Mouse (Mus musculus) ES-E14 (cell line): ENCODE data around the gene Hoxd11. TPM values are rescaled to one million over a fixed set of nuclear protein-coding genes. Genes with fewer than 3 reads are reported as not detected.

Source experiments
- DNase-seq: peaks from one replicate; pipeline ENCODE4 v3.0.0-alpha.2; 2013; ENCODE audit warnings: low read depth, low spot score
- H3K27ac ChIP-seq: 2 replicates; pipeline ENCODE4 v1.5.1; 2012; ENCODE audit warnings: low read depth, mild to moderate bottlenecking, low read length, moderate library complexity, mixed read lengths; ENCODE audit not compliant: poor library complexity, insufficient read depth, severe bottlenecking
- H3K36me3 ChIP-seq: 2 replicates; pipeline ENCODE4 v1.6.1; 2012; ENCODE audit warnings: mild to moderate bottlenecking, low read length, moderate library complexity, mixed read lengths; ENCODE audit not compliant: control insufficient read depth, poor library complexity, insufficient read depth, severe bottlenecking
- H3K4me1 ChIP-seq, 2 experiments: fragments of 150-350 bp in 1 of 2; sonication (generic) in 1 of 2; 2 replicates each; pipeline ENCODE4 v1.6.1; 2012; ENCODE audit warnings: low read length in 2 of 2, mild to moderate bottlenecking in 1 of 2, mixed read lengths in 1 of 2; ENCODE audit not compliant: control insufficient read depth in 2 of 2, insufficient read depth in 2 of 2, poor library complexity in 1 of 2
- H3K4me3 ChIP-seq, 2 experiments: fragments of 150-350 bp in 1 of 2; sonication (generic) in 1 of 2; 2 replicates each; pipeline ENCODE4 v1.5.1; 2012; ENCODE audit warnings: low read length in 2 of 2, low read depth in 1 of 2, mild to moderate bottlenecking in 1 of 2, mixed read lengths in 1 of 2; ENCODE audit not compliant: insufficient read depth in 1 of 2, poor library complexity in 1 of 2, severe bottlenecking in 1 of 2
- H3K9ac ChIP-seq: 2 replicates; pipeline ENCODE4 v1.6.1; 2012; ENCODE audit warnings: low read depth, mild to moderate bottlenecking, low read length, mixed read lengths; ENCODE audit not compliant: poor library complexity, insufficient read depth, severe bottlenecking
- H3K9me3 ChIP-seq: fragments of 150-350 bp; sonication (generic); 2 replicates; pipeline ENCODE4 v1.6.1; 2012; ENCODE audit warnings: low read depth, mild to moderate bottlenecking, low read length; ENCODE audit not compliant: control insufficient read depth, insufficient read depth
- CHD2 ChIP-seq: IDR thresholded peaks from 2 replicates; pipeline ENCODE4 v1.6.1; 2014; ENCODE audit warnings: mild to moderate bottlenecking, low read depth, low read length, inconsistent platforms
- HCFC1 ChIP-seq: IDR thresholded peaks from 2 replicates; pipeline ENCODE4 v1.6.1; 2012; ENCODE audit warnings: low read length, inconsistent platforms, borderline replicate concordance; ENCODE audit not compliant: insufficient read depth
- MAFK ChIP-seq: IDR thresholded peaks from 2 replicates; pipeline ENCODE4 v1.6.1; 2014; ENCODE audit warnings: mild to moderate bottlenecking, low read depth, low read length, inconsistent platforms; ENCODE audit not compliant: insufficient read depth
- ZC3H11A ChIP-seq: IDR thresholded peaks from 2 replicates; pipeline ENCODE4 v1.6.1; 2012; ENCODE audit warnings: low read depth, mild to moderate bottlenecking, inconsistent platforms, low read length, borderline replicate concordance
- ZNF384 ChIP-seq: IDR thresholded peaks from 2 replicates; pipeline ENCODE4 v1.6.1; 2012; ENCODE audit warnings: low read depth, low read length, inconsistent platforms
- in situ Hi-C, 2 experiments: fragments of 600-800 bp; cut with MboI; formaldehyde crosslinking; loops; one replicate each; pipeline ENCODE4 v1.15.1; 2025; ENCODE audit warnings: low sequenced_read_pairs in 2 of 2, inconsistent platforms in 1 of 2; ENCODE audit not compliant: unreplicated experiment in 2 of 2
- total RNA-seq: library from RNA; depleted of rRNA; stranded (reverse); fragments of 300-350 nt; gene quantifications from 2 replicates; pipeline ENCODE4 v1.2.3, GENCODE M21; 2012

Hoxd11 gene
- total RNA-seq, 1 experiment, result 0.18 TPM

GRCm38 (mm10) chr2:74703317-74703716, 24.0 kb downstream of the Hoxd11 start:
- Histone ChIP-seq H3K9me3 (no peaks in the 10 kb centered on the region), H3K4me3 (no peak overlapping the region), H3K36me3 (no peaks in the 10 kb centered on the region), H3K27ac (no peak overlapping the region), H3K9ac (no peak overlapping the region), H3K4me1 (peaks cover 0 to 7% of the 10 kb centered on the region in 2 experiments; a peak in 1 of 4 replicates)
- no peak for TF ChIP-seq CHD2
- no peak for TF ChIP-seq HCFC1
- TF ChIP-seq ZC3H11A, result no peak
- TF ChIP-seq MAFK, result no peak
- no peak for TF ChIP-seq ZNF384
- in situ Hi-C loops, result loop anchor here (5.0 to 25.0 kb wide), 3 partner anchors 439 to 884 kb away; no protein-coding TSS in a partner anchor
- DNase-seq, result no peak

- Histone ChIP-seq H3K4me1 (peaks cover 0 to 7% of the 10 kb centered on the region in 2 experiments; a peak in 1 of 4 replicates), H3K9ac (no peak overlapping the region), H3K27ac (no peak overlapping the region), H3K9me3 (no peaks in the 10 kb centered on the region), H3K4me3 (no peak overlapping the region; a peak in 1 of 4 replicates), H3K36me3 (no peaks in the 10 kb centered on the region)
- TF ChIP-seq ZC3H11A (no peak), MAFK (no peak), HCFC1 (no peak), ZNF384 (no peak), CHD2 (no peak)
- in situ Hi-C loops, result loop anchor here (5.0 to 25.0 kb wide), 3 partner anchors 438 to 883 kb away; no protein-coding TSS in a partner anchor
- no peak for DNase-seq
Observed at GRCm38 (mm10) chr2:74703720-74704392, 24.5 kb downstream of the Hoxd11 start.

- Histone ChIP-seq H3K27ac (no peak within 1 kb of the TSS), H3K9ac (peak within 1 kb of the TSS; percentile 67), H3K36me3 (no peaks in the 10 kb centered on the region), H3K4me1 (peaks cover 0 to 5% of the 10 kb centered on the region in 2 experiments; a peak in 1 of 4 replicates), H3K9me3 (no peaks in the 10 kb centered on the region), H3K4me3 (peak within 1 kb of the TSS; percentile 42 to 79; a peak in 3 of 4 replicates)
- in situ Hi-C loops, result loop anchor here (5.0 to 25.0 kb wide), 3 partner anchors 438 to 883 kb away; no protein-coding TSS in a partner anchor
- TF ChIP-seq MAFK (no peak), HCFC1 (no peak), ZC3H11A (no peak), ZNF384 (peak; percentile 54)
- DNase-seq, result no peak
Observed at GRCm38 (mm10) chr2:74704393-74704998, 25.1 kb downstream of the Hoxd11 start, which contains the start of gene Hoxd8. Gene Hoxd8, plus strand, starts transcription at chr2:74704615.

- no peaks in the 10 kb centered on the region for H3K9me3 ChIP-seq
- no peak overlapping the region for H3K27ac ChIP-seq
- DNase-seq, result no peak
- in situ Hi-C loops, result loop anchor here (5.0 to 25.0 kb wide), 3 partner anchors 437 to 882 kb away; no protein-coding TSS in a partner anchor
- H3K36me3 ChIP-seq, result no peaks in the 10 kb centered on the region
- TF ChIP-seq HCFC1 (no peak), MAFK (no peak), CHD2 (no peak), ZC3H11A (no peak), ZNF384 (0 out of 2 replicates have a peak, but pooled peaks have one; percentile 24)
- peak overlapping the region; percentile 67 for H3K9ac ChIP-seq
- H3K4me1 ChIP-seq, result peaks cover 0 to 5% of the 10 kb centered on the region in 2 experiments; a peak in 1 of 4 replicates
- H3K4me3 ChIP-seq, result peak overlapping the region; percentile 42 to 79; a peak in 3 of 4 replicates
Observed at GRCm38 (mm10) chr2:74704999-74705466, 25.7 kb downstream of the Hoxd11 start.
